Mouse (Mus musculus) Muller cell, postnatal 12 days (primary cell): ENCODE results near the gene Vapa.
A peak's percentile ranks its signal among the peaks of the same experiment; 100 is the strongest.

Experiments
- DNase-seq: peaks from one replicate; pipeline ENCODE4 v3.0.0-alpha.2; 2015; ENCODE audit errors: inconsistent ontology term

Gene Vapa

DNA sequence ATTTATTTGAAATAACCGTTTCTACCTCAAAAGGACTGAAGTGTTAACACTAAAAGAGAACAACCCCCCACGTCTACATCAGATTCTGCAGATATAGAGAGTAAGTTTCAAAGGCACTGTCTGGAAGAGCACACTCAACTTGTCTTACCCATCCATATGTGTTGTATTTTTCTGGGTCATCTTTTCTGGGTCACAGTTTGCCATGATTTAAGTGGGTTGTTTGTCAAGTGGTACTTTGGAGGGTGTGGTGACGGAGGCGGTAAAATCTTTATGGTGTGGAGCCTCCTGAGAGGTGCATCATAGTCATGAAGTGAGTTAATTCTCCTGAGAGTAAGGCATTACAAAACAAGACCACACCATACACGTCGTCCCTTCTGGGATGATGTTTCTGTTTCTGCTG lies 12.2 kb upstream of the Vapa start:
- no peak for DNase-seq

- no peak for DNase-seq
Measured at GRCm38 (mm10) chr17:65623130-65623529, 9.8 kb upstream of the Vapa start.

- peak; percentile 84 for DNase-seq
Measured at GRCm38 (mm10) chr17:65618431-65618830, 5.1 kb upstream of the Vapa start.

DNA sequence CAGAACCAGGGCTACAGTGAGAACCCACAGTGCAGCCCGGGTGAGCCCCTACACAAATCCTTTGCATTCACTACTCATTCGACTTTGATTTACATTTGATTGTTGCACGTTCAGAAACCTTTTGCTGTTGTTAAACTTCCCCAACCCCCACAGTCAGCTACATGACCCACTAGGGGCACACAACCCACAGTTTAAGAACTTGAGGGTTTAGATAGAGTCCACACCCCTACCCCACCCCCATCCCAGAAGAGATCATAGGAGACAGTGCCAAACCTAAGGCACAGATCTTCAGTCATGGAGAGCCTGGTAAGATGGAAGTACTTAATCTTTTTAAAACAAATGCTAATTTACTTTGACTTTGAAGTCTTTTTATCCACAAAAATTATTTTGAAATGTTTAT lies 2.3 kb upstream of the Vapa start:
- no peak for DNase-seq

GRCm38 (mm10) chr17:65614431-65614830 lies 1.1 kb upstream of the Vapa start:
- no peak for DNase-seq

DNA sequence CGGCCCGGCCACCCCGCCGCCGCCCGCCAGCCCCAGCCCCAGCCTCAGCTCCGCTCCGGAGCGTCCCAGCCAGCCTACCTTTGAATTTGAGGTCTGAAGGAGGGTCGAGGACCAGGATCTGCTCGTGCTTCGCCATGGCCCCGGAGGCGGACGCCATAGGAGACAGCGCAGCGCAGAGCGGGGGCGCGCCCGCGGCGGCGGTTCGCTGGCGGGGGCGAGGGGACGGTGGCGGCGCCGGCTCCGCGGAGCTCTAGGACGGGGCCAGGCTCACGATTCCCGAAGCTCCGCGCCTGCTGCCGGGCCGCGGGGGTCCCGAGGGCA lies 253 bp downstream of the Vapa start:
- no peak for DNase-seq

DNA sequence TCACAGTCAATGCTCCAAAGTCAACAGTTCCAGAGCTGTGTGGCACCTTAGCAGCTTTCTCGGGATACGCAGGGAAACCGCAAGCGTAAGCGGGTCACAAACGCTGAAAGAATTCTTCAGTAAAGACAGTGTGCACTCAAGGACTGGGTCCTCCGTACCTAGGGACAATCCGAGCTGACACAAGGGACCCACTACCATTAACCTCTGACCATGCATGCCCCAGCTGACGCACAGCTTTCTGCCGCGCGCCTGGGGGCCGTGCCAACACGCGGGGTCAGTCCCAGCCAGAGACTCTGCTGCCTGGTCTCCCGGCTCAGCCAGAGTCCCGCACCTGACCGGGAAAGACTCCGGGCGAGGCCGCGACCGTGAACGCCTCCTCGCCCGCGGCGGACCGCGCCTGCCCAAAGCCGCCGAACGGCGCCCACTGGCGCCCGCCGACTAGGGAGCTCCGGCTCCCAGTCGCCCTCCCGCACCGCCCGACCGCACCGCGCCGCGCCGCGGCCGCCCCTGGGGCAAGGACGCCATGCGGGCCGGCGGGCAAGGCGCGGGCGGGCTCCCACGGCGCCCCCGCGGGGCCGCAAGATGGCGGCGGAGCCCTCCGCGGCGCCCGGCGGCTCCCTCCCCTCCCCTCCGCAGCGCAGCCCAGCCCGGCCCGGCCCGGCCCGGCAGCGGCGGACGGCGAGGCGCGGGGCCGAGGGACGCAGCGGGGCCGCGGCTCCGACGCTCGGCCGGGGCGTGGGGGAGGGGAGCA lies 789 bp downstream of the Vapa start:
- peak; percentile 42 for DNase-seq

- DNase-seq = no peak
Measured at GRCm38 (mm10) chr17:65611721-65612120, 1.6 kb downstream of the Vapa start.

GRCm38 (mm10) chr17:65608743-65609142 lies 4.6 kb downstream of the Vapa start:
- no peak for DNase-seq

DNA sequence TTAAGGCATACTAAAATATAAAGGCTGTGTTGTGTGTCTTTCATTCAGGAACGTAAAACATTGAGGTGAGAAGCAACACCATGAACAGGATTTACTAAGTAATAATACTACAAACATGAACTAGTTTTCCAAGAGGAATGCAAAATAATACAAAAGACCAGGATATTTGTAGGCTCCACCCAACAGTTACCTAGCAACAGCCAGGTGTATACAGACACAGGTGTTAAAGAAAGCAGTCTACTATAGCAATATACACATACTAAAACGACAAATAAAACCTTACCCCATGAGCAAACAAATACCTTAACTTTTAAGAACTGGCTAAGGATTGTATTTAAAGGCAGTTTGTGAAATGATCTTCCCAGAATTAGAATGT lies 5.1 kb downstream of the Vapa start:
- DNase-seq = no peak

- DNase-seq = peak; percentile 46
Measured at GRCm38 (mm10) chr17:65607574-65608311, 5.6 kb downstream of the Vapa start.

DNA sequence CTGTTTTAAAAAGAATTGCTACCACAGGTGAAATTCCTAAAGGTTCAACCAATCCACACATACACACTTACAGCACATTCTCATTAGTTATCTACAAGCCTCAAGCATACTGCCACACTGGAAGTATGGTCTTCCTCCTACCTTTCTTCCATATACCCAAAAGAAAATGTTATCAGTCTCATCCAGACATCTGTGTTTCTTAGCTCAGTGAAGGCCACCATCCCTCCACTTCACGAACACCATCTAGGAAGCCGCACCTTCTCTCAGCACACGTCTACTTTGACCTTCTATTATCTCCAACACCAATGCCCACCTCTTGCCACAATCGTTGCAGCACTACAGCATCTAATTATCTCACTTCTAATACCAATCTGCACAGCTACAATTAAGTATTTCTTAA lies 7.3 kb downstream of the Vapa start:
- no peak for DNase-seq

GRCm38 (mm10) chr17:65604892-65605291 lies 8.5 kb downstream of the Vapa start:
- DNase-seq = no peak

- DNase-seq = no peak
Measured at GRCm38 (mm10) chr17:65604315-65604714, 9.0 kb downstream of the Vapa start.

DNA sequence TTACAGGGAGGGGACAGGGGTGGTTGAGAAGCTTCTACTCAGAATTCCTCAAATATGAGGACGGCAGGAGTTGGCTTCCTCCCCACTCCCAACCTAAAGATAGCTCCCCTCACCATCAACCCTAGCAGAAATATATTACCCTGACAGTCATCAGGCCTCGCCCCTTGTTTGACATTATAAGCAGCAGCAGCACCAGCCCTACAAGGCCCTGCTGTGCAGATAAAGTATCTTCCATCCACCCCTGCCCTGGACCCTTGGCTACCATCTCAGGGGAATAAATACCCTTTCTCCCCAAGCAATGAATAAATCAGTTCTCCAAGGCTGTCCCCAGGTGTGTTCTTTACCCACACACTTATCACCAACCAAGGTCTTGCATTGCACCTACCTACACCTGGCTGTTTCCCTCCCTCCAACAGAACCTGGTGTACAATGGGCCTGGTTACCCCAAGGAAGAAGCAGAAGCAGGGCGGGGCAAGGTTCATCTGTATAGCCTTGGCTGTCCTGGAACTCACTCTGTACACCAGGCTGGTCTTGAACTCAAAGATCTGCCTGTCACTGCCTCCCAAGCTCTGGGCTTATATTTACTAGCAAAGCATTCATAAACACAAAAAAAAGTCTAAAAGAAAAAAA lies 15.4 kb downstream of the Vapa start:
- no peak for DNase-seq

DNA sequence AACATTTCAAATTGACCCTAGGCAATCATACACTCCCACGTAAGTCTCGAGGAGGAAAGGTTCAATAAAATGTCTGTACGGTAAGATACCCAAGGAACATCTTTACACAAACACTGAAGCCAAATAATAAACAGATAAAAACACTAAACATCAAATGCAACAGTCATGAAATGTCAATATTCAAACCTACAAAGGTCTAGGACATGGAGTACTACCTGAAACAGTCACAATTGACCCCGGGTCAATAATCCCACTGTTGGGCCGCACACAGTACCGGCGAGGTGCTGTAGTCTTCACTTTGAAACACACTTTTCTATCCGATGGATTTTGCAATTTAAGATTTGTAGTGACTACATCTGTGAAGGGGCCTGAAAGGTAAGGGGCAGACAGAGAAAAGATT lies 18.7 kb downstream of the Vapa start:
- no peak for DNase-seq

- no peak for DNase-seq
Measured at GRCm38 (mm10) chr17:65586892-65587291, 26.5 kb downstream of the Vapa start.

GRCm38 (mm10) chr17:65581440-65581839 lies 31.9 kb downstream of the Vapa start:
- no peak for DNase-seq

- DNase-seq = no peak
Measured at GRCm38 (mm10) chr17:65579766-65580165, 33.6 kb downstream of the Vapa start.

DNA sequence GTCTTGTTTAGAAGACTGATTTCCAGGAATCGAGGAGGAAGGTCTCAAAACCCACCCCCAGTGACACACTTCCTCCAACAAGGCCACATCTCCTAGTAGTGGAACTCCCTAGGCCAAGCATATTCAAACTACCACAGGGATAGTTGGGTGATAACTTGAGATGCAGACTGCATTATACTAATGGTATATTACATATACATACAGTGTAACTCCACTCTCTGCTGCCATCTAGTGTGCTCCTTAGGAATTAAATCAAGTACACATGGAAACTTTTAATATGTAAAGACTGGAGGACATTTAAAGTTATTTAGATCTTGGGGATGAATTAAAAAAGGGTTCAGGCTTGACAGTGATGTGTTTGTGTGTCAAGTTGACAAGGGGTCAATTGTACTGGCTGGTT lies 38.0 kb downstream of the Vapa start:
- DNase-seq = no peak

DNA sequence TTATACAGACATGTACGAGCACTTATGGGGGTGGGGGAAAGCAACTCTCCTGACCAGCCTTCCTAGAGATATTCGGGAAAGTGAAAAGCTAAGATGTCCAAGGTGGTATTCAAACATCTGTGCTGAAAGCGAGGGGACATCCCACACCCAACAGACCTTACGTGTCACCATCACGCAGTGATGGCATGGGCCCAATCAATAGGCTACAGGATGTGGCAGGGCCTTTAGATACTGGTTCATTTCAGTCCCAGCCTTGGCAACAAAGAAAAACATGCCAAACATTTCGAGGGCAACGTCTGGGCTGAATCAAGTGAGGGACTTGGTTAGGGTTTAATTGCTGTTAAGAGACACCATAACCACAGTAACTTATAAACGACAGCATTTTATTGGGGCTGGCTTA lies 38.5 kb downstream of the Vapa start:
- no peak for DNase-seq

DNA sequence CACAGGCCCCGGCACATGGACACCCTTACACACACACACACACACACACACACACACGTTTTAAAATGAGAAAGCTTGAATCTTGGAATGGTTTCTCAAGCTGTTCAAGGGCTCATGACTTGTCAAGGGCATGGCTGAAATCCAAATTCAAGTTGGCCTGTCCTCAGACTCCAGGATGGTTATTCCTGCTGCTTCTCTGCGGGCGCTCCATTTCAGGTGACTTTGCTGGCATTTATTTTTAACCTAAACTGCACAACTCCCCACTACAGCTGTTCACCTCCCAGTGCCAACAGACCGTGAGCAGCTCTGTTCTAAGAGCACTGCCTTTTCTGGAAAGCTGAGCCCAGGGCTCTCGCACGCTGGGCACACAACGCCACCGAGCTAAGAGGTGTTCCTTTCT lies 41.5 kb downstream of the Vapa start:
- DNase-seq = no peak

DNA sequence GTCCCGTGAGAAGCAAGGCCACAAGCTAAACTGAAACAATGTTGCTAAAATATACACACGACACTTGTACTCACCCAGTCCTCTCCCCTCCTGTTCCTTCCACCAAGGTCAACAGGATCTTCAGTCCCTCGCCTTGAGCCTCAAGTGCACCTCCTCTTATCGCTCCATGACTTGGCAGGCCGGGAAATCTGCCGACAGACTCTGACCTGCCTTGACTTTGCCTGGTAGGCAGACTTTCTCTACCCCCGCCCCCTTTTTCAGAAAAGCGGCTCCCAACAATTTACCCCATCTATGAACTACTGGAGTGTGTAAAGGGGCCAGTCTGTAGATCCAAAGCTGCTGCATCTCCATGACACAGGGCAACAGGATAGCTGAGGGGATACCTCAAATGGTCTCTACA lies 41.9 kb downstream of the Vapa start:
- no peak for DNase-seq
